Comparison of ENCODE assay signal across 8 mouse cellular contexts in the genomic region with DNA sequence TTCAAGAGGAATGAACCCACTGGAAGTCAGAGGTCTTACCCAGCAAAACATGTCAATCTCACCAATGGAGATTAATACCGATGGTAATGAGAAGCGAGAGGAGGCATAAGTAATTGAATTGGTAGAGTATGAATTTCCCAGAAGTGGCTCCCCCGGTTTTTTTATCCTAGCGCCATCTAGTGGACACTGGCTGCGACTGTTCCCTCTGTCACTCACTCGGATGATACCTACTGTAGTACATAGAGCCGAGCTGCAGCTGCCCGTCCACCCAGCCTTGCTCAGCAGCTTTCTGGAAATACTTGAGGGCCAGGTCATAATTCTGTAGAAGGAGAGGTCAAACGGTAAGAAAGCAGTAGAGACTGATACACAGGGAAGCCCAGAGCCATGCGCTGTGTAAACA. TPM values are rescaled to one million over a fixed set of nuclear protein-coding genes. Genes with fewer than 3 reads are reported as not detected.
A peak's percentile ranks its signal among the peaks of the same experiment; 100 is the strongest.
DNase-seq lines count a peak whose midpoint lies in the region; ATAC-seq and TF ChIP-seq lines count a peak whose summit lies in the region.
"Had no signal": no experiment of that assay in that cellular context is flagged by ENCODE, and none has a peak within 500 bp of the region (broad histone marks: within the 10 kb centered on the region; RNA-seq: fewer than 3 reads in every experiment).

No protein-coding gene starts in this region.

- H3K9ac ChIP-seq in forebrain, embryonic 12.5 days, result no peak overlapping the region
- H3K9ac ChIP-seq: limb, embryonic 15.5 days had no signal

- peak; percentile 40 for DNase-seq in Muller cell, postnatal 12 days (ENCODE audit: inconsistent ontology term)
- DNase-seq in c-Kit-positive CD71-negative TER-119-negative erythroid progenitor cells, embryonic 14.5 days (ENCODE audit: low read depth), result peak; percentile 51
- peak; percentile 76 for DNase-seq in induced T-regulatory cell, adult 2 months (ENCODE audit: low read depth)
- DNase-seq in left cerebral cortex, adult 2 months (ENCODE audit: extremely low spot score in 1 of 2, low spot score in 2 of 2), result peak; percentile 27 to 65
- peak; percentile 47 for DNase-seq in right cerebral cortex, postnatal 25 days

- peak; percentile 82 for TF ChIP-seq CTCF in left cerebral cortex, adult 2 months (IDR thresholded peaks at IDR 0.05)

- peaks cover 71% of the 10 kb centered on the region for H3K36me3 ChIP-seq in forebrain, embryonic 12.5 days (replicated peaks)

- intact Hi-C loops in left cerebral cortex, adult 2 months (cut with DNase I), result no loop called here

- no peaks in the 10 kb centered on the region for H3K9me3 ChIP-seq in forebrain, embryonic 12.5 days
- H3K9me3 ChIP-seq: limb, embryonic 15.5 days had no signal

- H3K4me3 ChIP-seq in forebrain, embryonic 12.5 days (replicated peaks), result no peak overlapping the region
- no peak overlapping the region for H3K4me3 ChIP-seq in left cerebral cortex, adult 2 months
- H3K4me3 ChIP-seq: limb, embryonic 15.5 days had no signal

- H3K27ac ChIP-seq in forebrain, embryonic 12.5 days, result no peak overlapping the region
- H3K27ac ChIP-seq in left cerebral cortex, adult 2 months, result no peak overlapping the region
- H3K27ac ChIP-seq: limb, embryonic 15.5 days had no signal

- ATAC-seq in forebrain, embryonic 12.5 days (ENCODE audit: low FRiP score), result peak; percentile 75
- ATAC-seq in megakaryocyte-erythroid progenitor cell, adult 5-6 weeks (replicated peaks; ENCODE audit: low FRiP score, low TSS enrichment, poor library complexity, severe bottlenecking), result peak; percentile 87

- H3K4me1 ChIP-seq in forebrain, embryonic 12.5 days, result no peaks in the 10 kb centered on the region
- H3K4me1 ChIP-seq: limb, embryonic 15.5 days had no signal

- WGBS in forebrain, embryonic 12.5 days, result 28% methylated on average over 10 of the region's 10 CpGs

- H3K27me3 ChIP-seq in forebrain, embryonic 12.5 days, result no peaks in the 10 kb centered on the region
- H3K27me3 ChIP-seq: limb, embryonic 15.5 days had no signal

- no peak overlapping the region for H3K4me2 ChIP-seq in forebrain, embryonic 12.5 days
- H3K4me2 ChIP-seq: limb, embryonic 15.5 days had no signal

RNA-seq across cellular contexts. Expression of a gene that starts 27.8 kb away (rescaled TPM):
- polyA plus RNA-seq in forebrain, embryonic 12.5 days (2016; fragmentation: Nextera tagmentation; extraction: Ambion mirVana), result 11.9 and 14.2 TPM in 2 replicates
- total RNA-seq in left cerebral cortex, adult 2 months (2021), result 10 to 100 TPM; 17.1 to 20.2 TPM
- 5.3 and 10.7 TPM in 2 replicates for total RNA-seq in megakaryocyte-erythroid progenitor cell, adult 5-6 weeks (2014; fragmentation: Nextera tagmentation)
- 0.53 and 2.7 TPM in 2 replicates for total RNA-seq in megakaryocyte-erythroid progenitor cell, adult 5-6 weeks (2017)

RNA-seq across cellular contexts. Expression of a gene that starts 33.0 kb away (rescaled TPM):
- polyA plus RNA-seq in forebrain, embryonic 12.5 days (2016; fragmentation: Nextera tagmentation; extraction: Ambion mirVana), result 67.0 and 69.7 TPM in 2 replicates
- 100 to 1,000 TPM; 158 to 172 TPM for total RNA-seq in left cerebral cortex, adult 2 months (2021)
- total RNA-seq in megakaryocyte-erythroid progenitor cell, adult 5-6 weeks (2014; fragmentation: Nextera tagmentation), result 37.3 and 51.4 TPM in 2 replicates
- 32.3 and 44.1 TPM in 2 replicates for total RNA-seq in megakaryocyte-erythroid progenitor cell, adult 5-6 weeks (2017)
